Mouse (Mus musculus) brain, adult 2 months (tissue): ENCODE data around the gene Cd33.

Experiments
- DNase-seq: peaks from one replicate; pipeline ENCODE4 v3.0.0; 2011; ENCODE audit warnings: low read depth, low spot score

Cd33 gene

GRCm38 (mm10) chr7:43515076-43515475 is 29.2 kb downstream of the Cd33 start:
- DNase-seq = no peak

- no peak for DNase-seq
Observed at GRCm38 (mm10) chr7:43512519-43512918, 31.7 kb downstream of the Cd33 start.

GRCm38 (mm10) chr7:43511707-43512478 is 32.3 kb downstream of the Cd33 start:
- DNase-seq = no peak

GRCm38 (mm10) chr7:43495343-43496021 is 48.7 kb downstream of the Cd33 start:
- peak; percentile 94 for DNase-seq

GRCm38 (mm10) chr7:43490861-43491260 is 53.4 kb downstream of the Cd33 start:
- DNase-seq = no peak

GRCm38 (mm10) chr7:43490182-43490584 is 54.0 kb downstream of the Cd33 start:
- DNase-seq = peak; percentile 93

- no peak for DNase-seq
Observed at GRCm38 (mm10) chr7:43489631-43490125, 54.5 kb downstream of the Cd33 start, which contains the start of gene Iglon5. Iglon5 (minus strand) TSS chr7:43490075.

DNA sequence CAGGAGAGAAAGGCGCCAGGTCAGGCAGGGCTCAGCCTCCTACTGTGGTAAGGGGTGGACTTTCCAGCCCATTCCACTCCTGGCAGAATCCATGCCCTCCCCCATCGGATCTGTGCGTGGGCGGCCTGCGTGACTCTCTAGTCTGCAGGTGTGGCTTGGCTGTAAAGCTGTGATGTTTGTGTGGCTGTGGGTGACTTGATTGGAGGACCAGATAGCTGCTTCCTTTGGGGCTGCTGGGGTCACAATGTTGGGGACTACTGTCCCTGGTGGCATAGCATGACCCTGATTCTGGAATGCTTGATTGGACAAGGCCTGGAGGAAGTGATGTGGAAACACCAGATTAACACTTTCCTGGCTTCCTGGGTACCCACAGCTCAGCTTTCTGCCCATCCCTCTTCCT is 55.6 kb downstream of the Cd33 start:
- DNase-seq = peak; percentile 83

- no peak for DNase-seq
Observed at GRCm38 (mm10) chr7:43483236-43483635, 61.0 kb downstream of the Cd33 start.

DNA sequence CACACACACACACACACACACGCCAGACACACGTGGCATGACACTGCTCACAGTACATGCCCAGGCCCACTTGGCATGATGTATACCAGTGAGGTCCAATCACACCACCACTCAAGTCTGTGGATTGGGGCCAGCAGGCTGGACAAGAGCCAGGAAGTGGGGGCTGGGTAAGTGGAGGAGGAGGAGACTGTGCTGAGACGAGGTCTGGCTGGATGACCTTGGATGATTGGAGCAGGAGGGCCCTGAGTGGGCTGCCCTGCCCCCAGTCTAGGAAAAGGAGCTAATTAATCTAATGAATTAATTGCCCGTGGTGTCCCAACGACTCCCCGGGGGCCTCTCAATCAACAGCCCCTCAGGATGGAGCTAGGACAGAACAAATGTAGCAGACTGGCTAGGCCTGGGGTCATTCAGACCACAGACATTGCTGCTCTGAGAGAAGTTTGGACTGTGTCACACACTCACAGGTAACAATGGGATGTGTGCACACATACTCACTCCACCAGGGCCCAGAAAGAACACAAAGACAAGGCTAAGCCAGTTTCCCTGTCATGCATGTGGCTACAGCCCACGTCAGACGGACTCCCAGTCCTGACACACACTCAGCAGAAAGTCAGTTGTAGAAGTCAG is 62.0 kb downstream of the Cd33 start:
- DNase-seq = no peak

GRCm38 (mm10) chr7:43481191-43481590 is 63.0 kb downstream of the Cd33 start:
- peak; percentile 95 for DNase-seq

- DNase-seq = no peak
Observed at GRCm38 (mm10) chr7:43476376-43476775, 67.9 kb downstream of the Cd33 start.

- DNase-seq = no peak
Observed at GRCm38 (mm10) chr7:43475706-43476105, 68.5 kb downstream of the Cd33 start.
